ENCODE assay signal across 8 mouse cellular contexts in genomic region chr17:51177923-51178322, GRCm38 (mm10). TPM values are rescaled to one million over a fixed set of nuclear protein-coding genes. Genes with fewer than 3 reads are reported as not detected.
A peak's percentile ranks its signal among the peaks of the same experiment; 100 is the strongest.
DNase-seq lines count a peak whose midpoint lies in the region; ATAC-seq lines count a peak whose summit lies in the region.

No protein-coding gene starts in this region.

- H3K36me3 ChIP-seq in lung, embryonic 15.5 days = no peaks in the 10 kb centered on the region
- no peaks in the 10 kb centered on the region for H3K36me3 ChIP-seq in intestine, embryonic 15.5 days
- H3K36me3 ChIP-seq in midbrain, embryonic 15.5 days (replicated peaks) = no peaks in the 10 kb centered on the region

- no peaks in the 10 kb centered on the region for H3K9me3 ChIP-seq in lung, embryonic 15.5 days
- no peaks in the 10 kb centered on the region for H3K9me3 ChIP-seq in intestine, embryonic 15.5 days
- H3K9me3 ChIP-seq in midbrain, embryonic 15.5 days = no peaks in the 10 kb centered on the region

- H3K27me3 ChIP-seq in lung, embryonic 15.5 days = no peaks in the 10 kb centered on the region
- no peaks in the 10 kb centered on the region for H3K27me3 ChIP-seq in intestine, embryonic 15.5 days (replicated peaks)
- H3K27me3 ChIP-seq in midbrain, embryonic 15.5 days (replicated peaks) = no peaks in the 10 kb centered on the region

- DNase-seq in lung, postnatal 36 days = no peak
- no peak for DNase-seq in right cerebral cortex, postnatal 4 days
- DNase-seq in c-Kit-positive CD71-positive TER-119-positive erythroid progenitor cells, embryonic 14.5 days (ENCODE audit: low spot score) = no peak
- no peak for DNase-seq in thymus, postnatal 36 days

- peak overlapping the region; percentile 99 for H3K27ac ChIP-seq in lung, embryonic 15.5 days
- peak overlapping the region; percentile 99; the same call in 1 of the 2 replicates for H3K27ac ChIP-seq in intestine, embryonic 15.5 days
- H3K27ac ChIP-seq in midbrain, embryonic 15.5 days = peak overlapping the region; percentile 100

- peaks cover 10% of the 10 kb centered on the region; the same call in 1 of the 2 replicates for H3K4me1 ChIP-seq in lung, embryonic 15.5 days
- 0 out of 2 replicates have a peak, but pooled peaks cover 5% of the 10 kb centered on the region for H3K4me1 ChIP-seq in intestine, embryonic 15.5 days (replicated peaks)
- peaks cover 11% of the 10 kb centered on the region for H3K4me1 ChIP-seq in midbrain, embryonic 15.5 days

- H3K4me3 ChIP-seq in lung, embryonic 15.5 days = peak overlapping the region; percentile 89
- peak overlapping the region; percentile 77 for H3K4me3 ChIP-seq in intestine, embryonic 15.5 days (replicated peaks)
- H3K4me3 ChIP-seq in midbrain, embryonic 15.5 days = peak overlapping the region; percentile 91

- H3K9ac ChIP-seq in lung, embryonic 15.5 days = peak overlapping the region; percentile 96
- H3K9ac ChIP-seq in intestine, embryonic 15.5 days = peak overlapping the region; percentile 96
- peak overlapping the region; percentile 100; the same call in 1 of the 2 replicates for H3K9ac ChIP-seq in midbrain, embryonic 15.5 days

- WGBS in lung, embryonic 15.5 days = 38% methylated on average over 6 of the region's 6 CpGs
- WGBS in intestine, embryonic 15.5 days = 52% methylated on average over 6 of the region's 6 CpGs
- 61% methylated on average over 6 of the region's 6 CpGs for WGBS in midbrain, embryonic 15.5 days

- ATAC-seq in lung, embryonic 15.5 days (ENCODE audit: borderline replicate concordance, extremely low read depth, low FRiP score, low TSS enrichment) = no peak
- ATAC-seq in erythroid progenitor cell, adult 5-6 weeks (replicated peaks; ENCODE audit: low FRiP score, poor library complexity, severe bottlenecking) = peak; percentile 26; the same call in 1 of the 2 replicates
- no peak for ATAC-seq in intestine, embryonic 15.5 days
- no peak for ATAC-seq in midbrain, embryonic 15.5 days (replicated peaks)

- H3K4me2 ChIP-seq in lung, embryonic 15.5 days = peak overlapping the region; percentile 77
- H3K4me2 ChIP-seq in intestine, embryonic 15.5 days (replicated peaks) = peak overlapping the region; percentile 74
- H3K4me2 ChIP-seq in midbrain, embryonic 15.5 days = peak overlapping the region; percentile 63

RNA-seq across cellular contexts. Expression of gene Tbc1d5, which starts 1.2 kb away (rescaled TPM):
- polyA plus RNA-seq in lung, embryonic 15.5 days (2015; fragmentation: Nextera tagmentation; extraction: Ambion mirVana) = 10.1 and 11.6 TPM in 2 replicates
- total RNA-seq in erythroid progenitor cell, adult 5-6 weeks (2015; ENCODE audit: low replicate concordance) = 16.9 and 21.4 TPM in 2 replicates
- total RNA-seq in erythroid progenitor cell, adult 5-6 weeks (2017; ENCODE audit: low replicate concordance) = 12.7 and 15.4 TPM in 2 replicates
- polyA plus RNA-seq in intestine, embryonic 15.5 days (2015; fragmentation: Nextera tagmentation; extraction: Ambion mirVana) = 10.5 and 11.3 TPM in 2 replicates
- polyA plus RNA-seq in midbrain, embryonic 15.5 days (2015; fragmentation: Nextera tagmentation; extraction: Ambion mirVana) = 7.5 and 8.6 TPM in 2 replicates
